Mouse (Mus musculus) testis, adult 2 months (tissue): ENCODE measurements around the gene March7.

ENCODE experiments used
- CTCF ChIP-seq: fragments of 200-500 bp; IDR thresholded peaks from 2 replicates; pipeline ENCODE4 v1.5.1; 2012; ENCODE audit warnings: low read depth, mild to moderate bottlenecking, inconsistent platforms, low read length, moderate library complexity; ENCODE audit not compliant: control insufficient read depth, insufficient read depth, insufficient replicate concordance
- POLR2A ChIP-seq: fragments of 200-500 bp; IDR thresholded peaks from 2 replicates; pipeline ENCODE4 v1.6.1; 2012; ENCODE audit warnings: low read depth, mild to moderate bottlenecking, inconsistent platforms, low read length, moderate library complexity; ENCODE audit not compliant: control insufficient read depth

DNA sequence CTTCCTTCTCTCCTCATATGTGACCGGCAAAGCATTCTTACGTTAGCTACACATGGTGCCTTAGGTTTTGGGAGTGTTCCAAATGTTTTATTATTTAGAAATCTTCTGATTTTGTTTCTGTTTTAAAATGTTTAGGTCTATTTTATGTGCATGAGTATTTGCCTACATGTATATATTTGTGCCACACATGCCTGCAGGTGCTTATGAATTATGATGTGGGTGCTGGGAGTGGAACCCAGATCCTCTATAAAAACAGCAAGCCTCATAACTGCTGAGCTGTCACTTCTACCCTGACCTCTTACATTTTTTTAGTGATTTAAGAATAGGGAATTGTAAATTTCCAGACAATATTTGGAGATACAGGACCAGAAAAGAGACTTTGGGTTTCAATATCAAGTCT, 12.3 kb downstream of the March7 start:
- TF ChIP-seq CTCF (no peak), POLR2A (no peak)
